Mouse (Mus musculus): Measurements from ENCODE around the gene Bach1.

DNA sequence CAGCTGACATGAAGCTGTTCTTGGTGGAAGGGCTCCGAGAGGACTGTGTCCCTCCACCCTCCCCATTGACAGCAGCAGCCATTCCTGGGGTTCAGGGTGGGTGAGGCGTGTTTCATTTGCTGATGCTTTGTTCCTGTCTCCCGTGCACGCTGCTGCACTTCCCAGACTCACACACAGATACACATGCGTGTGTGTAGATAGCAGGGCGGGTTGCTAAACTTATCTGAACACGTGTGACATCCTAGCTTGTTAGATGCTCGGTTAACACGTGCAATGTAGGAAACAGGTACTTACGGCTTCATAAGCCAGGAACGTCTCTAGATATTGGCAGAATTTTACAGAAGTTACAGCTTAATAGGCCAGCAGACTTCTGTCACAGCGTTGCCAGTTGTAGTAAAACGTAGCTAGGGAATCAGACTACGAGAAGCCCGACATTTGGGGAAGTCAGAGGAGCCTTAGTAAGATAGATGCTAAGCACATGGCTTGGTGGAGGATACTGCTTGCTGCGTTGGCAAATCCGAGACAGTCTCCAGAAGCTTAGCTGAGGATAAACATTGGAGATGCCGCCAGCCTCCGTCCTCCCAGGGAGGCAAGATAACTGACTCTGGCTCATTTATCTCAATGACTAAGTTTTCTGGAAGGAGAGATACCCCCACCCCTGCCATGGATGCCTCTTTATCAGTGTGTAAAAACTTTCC lies 7.3 kb downstream of the Bach1 start:
- TF ChIP-seq CTCF (IDR thresholded peaks at IDR 0.05; ENCODE audit: low read depth, low read length): no peak
- TF ChIP-seq POLR2A (IDR thresholded peaks at IDR 0.05; ENCODE audit: extremely low read depth, insufficient read depth, low read length): no peak
